Mouse (Mus musculus) myocyte (in vitro differentiated cells): Measurements from ENCODE around the gene C77080.

Experiments used
- CEBPB ChIP-seq: IDR thresholded peaks from 2 replicates; pipeline ENCODE4 v1.6.1; 2011; ENCODE audit warnings: mild to moderate bottlenecking, moderate library complexity; ENCODE audit not compliant: poor library complexity, insufficient read depth, severe bottlenecking
- MYOG ChIP-seq, 3 experiments: IDR thresholded peaks; one replicate each; pipeline ENCODE4 v1.6.1; 2011; ENCODE audit warnings: control low read depth in 2 of 3, low read depth in 2 of 3, mild to moderate bottlenecking in 2 of 3; ENCODE audit not compliant: insufficient read length in 2 of 3, control insufficient read depth in 1 of 3, insufficient read depth in 1 of 3
- POLR2A ChIP-seq: IDR thresholded peaks from one replicate; pipeline ENCODE4 v1.6.1; 2011; ENCODE audit warnings: low read depth, mild to moderate bottlenecking, control low read depth, moderate library complexity; ENCODE audit not compliant: insufficient read length
- REST ChIP-seq: IDR thresholded peaks from one replicate; pipeline ENCODE4 v1.6.1; 2011; ENCODE audit warnings: mild to moderate bottlenecking, control low read depth, moderate library complexity; ENCODE audit not compliant: insufficient read depth, insufficient read length

DNA sequence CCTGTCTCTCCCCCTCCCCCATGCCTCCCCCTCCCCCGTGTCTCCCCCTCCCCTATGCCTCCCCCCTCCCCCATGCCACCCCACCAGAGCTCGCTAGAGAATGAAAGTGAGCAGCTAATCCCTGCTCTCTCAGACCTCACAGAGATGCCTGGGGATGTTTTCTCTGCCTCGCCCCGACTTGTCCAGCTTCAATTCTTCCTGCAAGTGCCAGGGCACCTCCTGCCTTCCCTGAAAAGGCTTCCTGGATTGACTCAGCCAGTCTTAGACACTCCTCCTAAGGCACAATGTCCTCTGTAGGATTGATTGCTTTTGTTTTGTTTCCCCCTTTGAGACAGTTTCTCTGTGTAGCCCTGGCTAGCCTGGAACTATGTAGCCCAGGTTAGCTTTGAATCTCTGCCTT, at the start of gene C77080:
- TF ChIP-seq POLR2A = no peak
- no peak for TF ChIP-seq CEBPB
- TF ChIP-seq MYOG (IDR thresholded peaks at IDR 0.05; ENCODE audit: control insufficient read depth in 1 of 3, insufficient read depth in 1 of 3, insufficient read length in 2 of 3, low read depth in 2 of 3) = no peak
- TF ChIP-seq REST = no peak
